Mouse (Mus musculus) CH12.LX (cell line): ENCODE data around the gene Krtap28-13.

Source experiments
- CTCF ChIP-seq, 2 experiments: IDR thresholded peaks in 1 of 2; conservative IDR thresholded peaks in 1 of 2; 2 replicates each; pipeline ENCODE4 v1.5.1; 2011 to 2012; ENCODE audit warnings: low read depth in 2 of 2, low read length in 2 of 2, improper control_type of control experiment in 1 of 2, inconsistent platforms in 1 of 2, mild to moderate bottlenecking in 1 of 2, moderate library complexity in 1 of 2
- ELF1 ChIP-seq: IDR thresholded peaks from 2 replicates; pipeline ENCODE4 v1.6.1; 2014; ENCODE audit warnings: low read depth, mild to moderate bottlenecking, inconsistent platforms, low read length, improper control_type of control experiment
- EP300 ChIP-seq: IDR thresholded peaks from 2 replicates; pipeline ENCODE4 v1.6.1; 2011; ENCODE audit warnings: low read length, improper control_type of control experiment
- ETS1 ChIP-seq: conservative IDR thresholded peaks from 2 replicates; pipeline ENCODE4 v1.6.1; 2012; ENCODE audit warnings: low read depth, mild to moderate bottlenecking, inconsistent platforms, low read length, improper control_type of control experiment, moderate library complexity
- MAFK ChIP-seq: IDR thresholded peaks from 2 replicates; pipeline ENCODE4 v1.6.1; 2011; ENCODE audit warnings: low read length, improper control_type of control experiment; ENCODE audit not compliant: insufficient replicate concordance
- MXI1 ChIP-seq: IDR thresholded peaks from 2 replicates; pipeline ENCODE4 v1.6.1; 2011; ENCODE audit warnings: mild to moderate bottlenecking, low read depth, low read length, improper control_type of control experiment
- POLR2A ChIP-seq: IDR thresholded peaks from 2 replicates; pipeline ENCODE4 v1.6.1; 2011; ENCODE audit warnings: low read depth, mild to moderate bottlenecking, improper control_type of control experiment, low read length
- POLR2AphosphoS2 ChIP-seq: IDR thresholded peaks from 2 replicates; pipeline ENCODE4 v1.6.1; 2011; ENCODE audit warnings: low read depth, low read length, improper control_type of control experiment
- RAD21 ChIP-seq: IDR thresholded peaks from 2 replicates; pipeline ENCODE4 v1.6.1; 2011; ENCODE audit warnings: low read depth, mild to moderate bottlenecking, low read length, improper control_type of control experiment, moderate library complexity
- SMC3 ChIP-seq: IDR thresholded peaks from 2 replicates; pipeline ENCODE4 v1.6.1; 2011; ENCODE audit warnings: low read depth, low read length, improper control_type of control experiment
- TBP ChIP-seq: conservative IDR thresholded peaks from 2 replicates; pipeline ENCODE4 v1.6.1; 2011; ENCODE audit warnings: low read depth, low read length, improper control_type of control experiment
- ZNF384 ChIP-seq: IDR thresholded peaks from 2 replicates; pipeline ENCODE4 v1.6.1; 2012; ENCODE audit warnings: low read depth, low read length, improper control_type of control experiment, inconsistent platforms

- TF ChIP-seq MAFK (no peak), EP300 (no peak), POLR2A (no peak), POLR2AphosphoS2 (no peak), CTCF (conservative IDR thresholded peaks at IDR 0.05 in 1 of 2, IDR thresholded peaks at IDR 0.05 in 1 of 2; ENCODE audit: low read depth in 2 of 2, low read length in 2 of 2) (no peak), TBP (no peak), RAD21 (no peak), SMC3 (no peak), ZNF384 (no peak), ETS1 (no peak), MXI1 (no peak), ELF1 (no peak)
These were observed 24.1 kb downstream of the Krtap28-13 start for GRCm38 (mm10) chr1:83084790-83085189.
